In genomic region chr5:139838476-139838892, GRCm38 (mm10) we compare ENCODE assay signal across 8 mouse cellular contexts. TPM values are rescaled to one million over a fixed set of nuclear protein-coding genes. Genes with fewer than 3 reads are reported as not detected.
DNase-seq lines count a peak whose midpoint lies in the region; ATAC-seq lines count a peak whose summit lies in the region.

No protein-coding gene starts in this region.

- no peak overlapping the region for H3K4me3 ChIP-seq in embryonic facial prominence, embryonic 10.5 days
- H3K4me3 ChIP-seq in hindbrain, embryonic 13.5 days = no peak overlapping the region
- no peak overlapping the region for H3K4me3 ChIP-seq in limb, embryonic 11.5 days (ENCODE audit: low read depth, low read length)
- no peak overlapping the region for H3K4me3 ChIP-seq in neural tube, embryonic 11.5 days (ENCODE audit: low read depth, low read length)

- DNase-seq in ovary, postnatal 14 days (ENCODE audit: low spot score) = peak; percentile 71
- no peak for DNase-seq in ovary, postnatal 10 days (ENCODE audit: low spot score)
- DNase-seq in adrenal gland, adult 2 months = peak; percentile 45
- DNase-seq in embryonic facial prominence, embryonic 10.5 days (ENCODE audit: low spot score) = peak; percentile 82
- peak; percentile 84 for DNase-seq in limb, embryonic 11.5 days (ENCODE audit: low spot score)
- DNase-seq in neural tube, embryonic 11.5 days (ENCODE audit: low spot score) = peak; percentile 70

- H3K27ac ChIP-seq in embryonic facial prominence, embryonic 10.5 days (replicated peaks) = no peak overlapping the region
- no peak overlapping the region for H3K27ac ChIP-seq in hindbrain, embryonic 13.5 days
- H3K27ac ChIP-seq in limb, embryonic 11.5 days (replicated peaks; ENCODE audit: low read depth, low read length) = no peak overlapping the region
- no peak overlapping the region for H3K27ac ChIP-seq in neural tube, embryonic 11.5 days (ENCODE audit: low read depth, low read length)

- peaks cover 6% of the 10 kb centered on the region for H3K4me1 ChIP-seq in embryonic facial prominence, embryonic 10.5 days
- peaks cover 6% of the 10 kb centered on the region; the same call in 1 of the 2 replicates for H3K4me1 ChIP-seq in hindbrain, embryonic 13.5 days (replicated peaks)
- no peaks in the 10 kb centered on the region for H3K4me1 ChIP-seq in limb, embryonic 11.5 days (ENCODE audit: control insufficient read depth, insufficient read depth, low read length)
- H3K4me1 ChIP-seq in neural tube, embryonic 11.5 days (ENCODE audit: control insufficient read depth, insufficient read depth, low read length) = no peaks in the 10 kb centered on the region

- no peak overlapping the region for H3K9ac ChIP-seq in hindbrain, embryonic 13.5 days
- H3K9ac ChIP-seq in limb, embryonic 11.5 days (ENCODE audit: low read length) = no peak overlapping the region
- H3K9ac ChIP-seq in neural tube, embryonic 11.5 days (ENCODE audit: low read length) = no peak overlapping the region

- WGBS in embryonic facial prominence, embryonic 10.5 days = 16% methylated on average over 2 of the region's 2 CpGs
- WGBS in hindbrain, embryonic 13.5 days = 8% methylated on average over 2 of the region's 2 CpGs
- WGBS in limb, embryonic 11.5 days = 24% methylated on average over 2 of the region's 2 CpGs
- WGBS in neural tube, embryonic 11.5 days = 23% methylated on average over 2 of the region's 2 CpGs

- H3K36me3 ChIP-seq in embryonic facial prominence, embryonic 10.5 days (replicated peaks) = no peaks in the 10 kb centered on the region
- H3K36me3 ChIP-seq in hindbrain, embryonic 13.5 days = no peaks in the 10 kb centered on the region
- no peaks in the 10 kb centered on the region for H3K36me3 ChIP-seq in limb, embryonic 11.5 days (ENCODE audit: control insufficient read depth, insufficient read depth, low read length)
- no peaks in the 10 kb centered on the region for H3K36me3 ChIP-seq in neural tube, embryonic 11.5 days (ENCODE audit: control insufficient read depth, insufficient read depth, low read length)

- H3K9me3 ChIP-seq in embryonic facial prominence, embryonic 10.5 days = no peaks in the 10 kb centered on the region
- H3K9me3 ChIP-seq in hindbrain, embryonic 13.5 days = no peaks in the 10 kb centered on the region
- no peaks in the 10 kb centered on the region for H3K9me3 ChIP-seq in limb, embryonic 11.5 days (ENCODE audit: control insufficient read depth, low read length)
- H3K9me3 ChIP-seq in neural tube, embryonic 11.5 days (ENCODE audit: control insufficient read depth, low read length) = no peaks in the 10 kb centered on the region

- 0 out of 2 replicates have a peak, but pooled peaks cover 5% of the 10 kb centered on the region for H3K27me3 ChIP-seq in embryonic facial prominence, embryonic 10.5 days (replicated peaks; ENCODE audit: low read depth, poor library complexity, severe bottlenecking)
- 0 out of 2 replicates have a peak, but pooled peaks cover 5% of the 10 kb centered on the region for H3K27me3 ChIP-seq in hindbrain, embryonic 13.5 days
- no peaks in the 10 kb centered on the region for H3K27me3 ChIP-seq in limb, embryonic 11.5 days (ENCODE audit: control insufficient read depth, insufficient read depth, low read length)
- H3K27me3 ChIP-seq in neural tube, embryonic 11.5 days (ENCODE audit: control insufficient read depth, insufficient read depth, low read length) = no peaks in the 10 kb centered on the region

- no peak overlapping the region for H3K4me2 ChIP-seq in hindbrain, embryonic 13.5 days
- H3K4me2 ChIP-seq in limb, embryonic 11.5 days (ENCODE audit: low read depth, severe bottlenecking) = no peak overlapping the region
- H3K4me2 ChIP-seq in neural tube, embryonic 11.5 days (ENCODE audit: low read depth) = no peak overlapping the region

- ATAC-seq in hindbrain, embryonic 13.5 days (ENCODE audit: low FRiP score) = peak; percentile 63; the same call in 1 of the 2 replicates
- 0 out of 2 replicates have a peak, but pooled peaks have one; percentile 54 for ATAC-seq in limb, embryonic 11.5 days (ENCODE audit: insufficient number of reproducible peaks, low FRiP score, low TSS enrichment, low read depth)
- no peak for ATAC-seq in neural tube, embryonic 11.5 days (ENCODE audit: insufficient read depth, low FRiP score, low TSS enrichment)
- no peak for ATAC-seq in activated CD4-positive, CD25-positive, alpha-beta regulatory T cell, adult 4 months

RNA-seq across cellular contexts. Expression of gene Psmg3, which starts 11.8 kb away (rescaled TPM):
- total RNA-seq in adrenal gland, adult 2 months (2021) = 10 to 100 TPM; 14.8 to 21.5 TPM
- polyA plus RNA-seq in adrenal gland, adult 2 months (2012; rRNA removed) = 18.3 and 20.8 TPM in 2 replicates
- 91.9 and 95.0 TPM in 2 replicates for polyA plus RNA-seq in embryonic facial prominence, embryonic 10.5 days (2016; fragmentation: Nextera tagmentation; extraction: Ambion mirVana)
- polyA plus RNA-seq in hindbrain, embryonic 13.5 days (2015; fragmentation: Nextera tagmentation; extraction: Ambion mirVana) = 73.5 and 78.7 TPM in 2 replicates
- polyA plus RNA-seq in limb, embryonic 11.5 days (2014; fragmentation: Nextera tagmentation; extraction: Ambion mirVana) = 75.0 and 82.9 TPM in 2 replicates
- polyA plus RNA-seq in neural tube, embryonic 11.5 days (2014; fragmentation: Nextera tagmentation; extraction: Ambion mirVana) = 71.9 and 79.8 TPM in 2 replicates
- 10 to 100 TPM; 46.1 to 52.5 TPM for polyA plus RNA-seq in activated CD4-positive, CD25-positive, alpha-beta regulatory T cell, adult 4 months (2017; shearing (Covaris generic))

RNA-seq across cellular contexts. Expression of gene Gm26938, which starts 12.3 kb away (rescaled TPM):
- total RNA-seq in adrenal gland, adult 2 months (2021) = not detected
- not detected in 2 replicates for polyA plus RNA-seq in adrenal gland, adult 2 months (2012; rRNA removed)
- polyA plus RNA-seq in embryonic facial prominence, embryonic 10.5 days (2016; fragmentation: Nextera tagmentation; extraction: Ambion mirVana) = not detected in 2 replicates
- not detected in 2 replicates for polyA plus RNA-seq in hindbrain, embryonic 13.5 days (2015; fragmentation: Nextera tagmentation; extraction: Ambion mirVana)
- polyA plus RNA-seq in limb, embryonic 11.5 days (2014; fragmentation: Nextera tagmentation; extraction: Ambion mirVana) = not detected in 2 replicates
- 0.41 TPM in 1 of 2 replicates, not detected in the other for polyA plus RNA-seq in neural tube, embryonic 11.5 days (2014; fragmentation: Nextera tagmentation; extraction: Ambion mirVana)
- polyA plus RNA-seq in activated CD4-positive, CD25-positive, alpha-beta regulatory T cell, adult 4 months (2017; shearing (Covaris generic)) = not detected

RNA-seq across cellular contexts. Expression of gene Tmem184a, which starts 18.8 kb away (rescaled TPM):
- under 1 TPM; 0.17 TPM for total RNA-seq in adrenal gland, adult 2 months (2021)
- 0.43 and 1.5 TPM in 2 replicates for polyA plus RNA-seq in adrenal gland, adult 2 months (2012; rRNA removed)
- 3.5 and 4.3 TPM in 2 replicates for polyA plus RNA-seq in embryonic facial prominence, embryonic 10.5 days (2016; fragmentation: Nextera tagmentation; extraction: Ambion mirVana)
- 0.05 and 0.12 TPM in 2 replicates for polyA plus RNA-seq in hindbrain, embryonic 13.5 days (2015; fragmentation: Nextera tagmentation; extraction: Ambion mirVana)
- 0.92 and 1.5 TPM in 2 replicates for polyA plus RNA-seq in limb, embryonic 11.5 days (2014; fragmentation: Nextera tagmentation; extraction: Ambion mirVana)
- polyA plus RNA-seq in neural tube, embryonic 11.5 days (2014; fragmentation: Nextera tagmentation; extraction: Ambion mirVana) = 0.70 and 1.0 TPM in 2 replicates
- polyA plus RNA-seq in activated CD4-positive, CD25-positive, alpha-beta regulatory T cell, adult 4 months (2017; shearing (Covaris generic)) = under 1 TPM in 1 of 2 experiments, not detected in 1; 0.24 TPM

RNA-seq across cellular contexts. Expression of gene Mafk, which starts 47.2 kb away (rescaled TPM):
- total RNA-seq in adrenal gland, adult 2 months (2021) = 10 to 100 TPM; 32.1 to 34.1 TPM
- 28.8 and 29.8 TPM in 2 replicates for polyA plus RNA-seq in adrenal gland, adult 2 months (2012; rRNA removed)
- polyA plus RNA-seq in embryonic facial prominence, embryonic 10.5 days (2016; fragmentation: Nextera tagmentation; extraction: Ambion mirVana) = 9.2 and 10.5 TPM in 2 replicates
- 13.2 and 13.4 TPM in 2 replicates for polyA plus RNA-seq in hindbrain, embryonic 13.5 days (2015; fragmentation: Nextera tagmentation; extraction: Ambion mirVana)
- polyA plus RNA-seq in limb, embryonic 11.5 days (2014; fragmentation: Nextera tagmentation; extraction: Ambion mirVana) = 4.6 and 5.1 TPM in 2 replicates
- 7.0 and 8.3 TPM in 2 replicates for polyA plus RNA-seq in neural tube, embryonic 11.5 days (2014; fragmentation: Nextera tagmentation; extraction: Ambion mirVana)
- polyA plus RNA-seq in activated CD4-positive, CD25-positive, alpha-beta regulatory T cell, adult 4 months (2017; shearing (Covaris generic)) = 10 to 100 TPM; 10.4 to 16.7 TPM

Comparison
In these comparisons a context has a peak if more than half of its experiments do, and no peak if none do; other contexts are left out.
1. ATAC-seq: peak in hindbrain, embryonic 13.5 days (single experiment) and limb, embryonic 11.5 days (single experiment); none in neural tube, embryonic 11.5 days (single experiment) and activated CD4-positive, CD25-positive, alpha-beta regulatory T cell, adult 4 months (single experiment).